Mouse (Mus musculus) embryo, embryonic 11.5 days (tissue): ENCODE results near the gene Cacna1f.

Experiments used
- DNase-seq: peaks from one replicate; pipeline ENCODE4 v3.0.0-alpha.2; 2012; ENCODE audit warnings: low read depth, low spot score

The Cacna1f gene

DNA sequence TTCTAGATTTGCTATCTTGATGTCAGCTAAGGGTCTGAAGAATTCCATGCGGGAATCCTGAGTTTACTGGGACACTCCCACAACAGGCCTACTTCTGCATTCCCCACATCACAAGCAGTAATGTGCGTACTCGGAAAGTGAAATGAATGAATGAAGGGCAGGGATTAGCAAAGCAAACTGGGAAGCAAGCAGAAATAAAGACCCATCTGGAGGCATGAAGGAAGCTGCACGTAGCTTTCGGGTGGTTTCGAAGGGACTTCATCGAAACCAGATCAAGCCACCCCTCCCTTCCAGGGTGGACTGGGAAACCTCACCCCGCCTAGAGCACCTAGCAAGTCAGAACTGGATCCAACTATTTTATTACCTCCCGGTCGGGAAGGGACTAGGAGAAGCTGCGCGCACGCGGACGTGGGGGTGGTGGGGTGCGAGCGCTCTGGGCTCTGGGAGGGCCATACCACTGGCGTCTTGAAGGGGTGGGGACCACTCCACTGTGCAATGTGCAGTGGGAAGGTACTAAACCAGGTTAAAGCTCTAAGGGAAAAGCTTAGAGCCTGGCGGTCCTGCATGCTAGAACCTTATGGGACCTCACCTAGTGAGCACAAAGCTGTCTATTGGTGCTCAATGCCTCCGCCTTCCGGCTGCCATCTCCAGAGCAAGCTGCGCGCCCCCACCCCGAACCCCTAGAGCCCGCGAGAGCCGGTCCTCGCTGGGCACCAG lies 67.6 kb downstream of the Cacna1f start:
- DNase-seq, result no peak

GRCm38 (mm10) chrX:7675001-7675380 lies 68.1 kb downstream of the Cacna1f start:
- no peak for DNase-seq

GRCm38 (mm10) chrX:7678986-7679385 lies 72.1 kb downstream of the Cacna1f start:
- no peak for DNase-seq

DNA sequence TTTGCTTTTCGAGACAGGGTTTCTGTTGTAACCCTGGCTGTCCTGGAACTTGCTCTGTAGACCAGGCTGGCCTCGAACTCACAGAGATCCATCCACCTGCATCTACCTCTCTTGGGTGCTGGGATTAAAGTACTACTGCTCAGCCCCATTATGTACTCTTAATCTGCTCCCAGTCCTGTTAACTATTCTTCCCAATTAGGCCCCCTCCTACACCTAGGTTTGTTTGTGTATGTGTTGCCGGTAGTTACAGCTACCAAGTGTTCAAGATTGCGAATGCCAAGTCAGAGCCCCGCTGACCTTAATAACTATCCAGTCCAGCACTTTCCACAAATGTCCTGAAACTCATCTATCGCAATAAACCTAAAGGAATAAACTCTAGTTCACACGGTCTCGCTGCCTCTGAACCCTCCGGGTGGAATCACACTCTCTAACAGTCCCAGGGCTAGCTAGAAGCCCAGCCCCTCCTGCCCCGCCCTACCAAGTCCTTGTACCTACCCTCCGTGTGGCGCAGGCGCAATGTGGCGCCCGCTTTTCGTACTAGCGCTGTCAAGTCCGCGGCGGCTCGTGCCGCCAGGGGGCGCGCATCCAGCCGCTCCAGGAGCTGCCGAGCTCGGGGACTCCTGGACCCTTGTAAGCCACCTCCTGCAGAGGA lies 72.6 kb downstream of the Cacna1f start:
- peak; percentile 76 for DNase-seq

DNA sequence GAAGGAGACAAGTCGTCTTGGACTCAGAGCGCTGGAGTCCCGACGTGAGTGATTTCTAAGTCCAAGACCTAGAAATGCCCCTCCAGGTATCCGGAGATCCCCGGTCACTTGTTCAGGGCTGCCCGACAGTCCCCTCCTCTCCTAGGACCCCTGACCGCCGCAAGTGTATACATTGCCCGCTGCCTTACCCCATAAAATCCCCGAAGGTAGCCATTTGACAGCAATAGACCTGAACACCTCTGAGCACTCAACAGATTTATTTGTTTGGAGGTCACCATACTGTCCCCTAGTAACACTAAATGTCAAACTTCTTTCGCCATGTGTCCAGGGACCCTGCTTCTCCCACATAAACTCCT lies 73.2 kb downstream of the Cacna1f start:
- no peak for DNase-seq

DNA sequence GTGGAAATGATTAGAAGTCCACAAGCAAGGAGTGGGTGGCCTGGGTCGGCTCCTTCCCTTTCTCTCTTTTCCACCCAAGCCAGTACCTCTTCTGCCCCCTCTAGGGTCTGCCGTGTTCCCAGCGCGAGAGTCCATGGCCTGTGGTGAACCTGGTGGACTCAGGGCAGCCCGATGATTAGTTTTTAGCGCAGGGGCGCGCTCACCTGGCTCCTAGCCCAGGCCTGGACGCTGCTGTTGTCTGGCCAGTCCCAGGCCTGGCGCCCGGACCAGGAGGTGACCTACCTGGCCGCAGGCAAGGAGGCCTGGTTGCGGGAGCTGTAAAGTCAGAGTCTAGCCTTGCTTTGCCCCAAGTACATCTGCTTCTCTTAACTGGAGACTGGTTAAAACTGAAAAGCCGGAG lies 74.0 kb downstream of the Cacna1f start, which contains the start of gene Magix:
Gene Magix, minus strand, starts transcription at position 388 of the 400 bp plus-strand sequence.
- no peak for DNase-seq
